Mouse (Mus musculus) cortical plate, adult 2 months (tissue): ENCODE measurements around the gene Slc6a2. TPM values are rescaled to one million over a fixed set of nuclear protein-coding genes. Genes with fewer than 3 reads are reported as not detected.

Experiments
- H3K27ac ChIP-seq: fragments of 200-500 bp; 2 replicates; pipeline ENCODE4 v1.5.1; 2012; ENCODE audit warnings: low read length, control low read depth, inconsistent platforms; ENCODE audit not compliant: insufficient read depth
- H3K4me1 ChIP-seq: fragments of 200-500 bp; 2 replicates; pipeline ENCODE4 v1.6.1; 2011; ENCODE audit warnings: low read length; ENCODE audit not compliant: control insufficient read depth, insufficient read depth
- H3K4me3 ChIP-seq: fragments of 200-500 bp; 2 replicates; pipeline ENCODE4 v1.5.1; 2011; ENCODE audit warnings: mild to moderate bottlenecking, low read length, control low read depth; ENCODE audit not compliant: insufficient read depth
- CTCF ChIP-seq: fragments of 200-500 bp; IDR thresholded peaks from 2 replicates; pipeline ENCODE4 v1.5.1; 2011; ENCODE audit warnings: mild to moderate bottlenecking, control low read depth, low read length; ENCODE audit not compliant: insufficient read depth; ENCODE audit errors: extremely low read depth
- POLR2A ChIP-seq: fragments of 200-500 bp; IDR thresholded peaks from 2 replicates; pipeline ENCODE4 v1.6.1; 2011; ENCODE audit warnings: mild to moderate bottlenecking, low read length, control low read depth; ENCODE audit not compliant: insufficient read depth; ENCODE audit errors: extremely low read depth
- polyA plus RNA-seq: library from polyadenylated mRNA; depleted of rRNA; stranded (reverse); fragments of >200 nt; gene quantifications from 2 replicates; pipeline ENCODE4 v1.2.3, GENCODE M21; 2012

Gene Slc6a2
- polyA plus RNA-seq, 1 experiment: 0.02 TPM

GRCm38 (mm10) chr8:93011439-93011838, 51.6 kb downstream of the Slc6a2 start:
- no peaks in the 10 kb centered on the region for H3K4me1 ChIP-seq
- TF ChIP-seq POLR2A (no peak), CTCF (peak; percentile 95)
- no peak overlapping the region for H3K4me3 ChIP-seq
- H3K27ac ChIP-seq: no peak overlapping the region

DNA sequence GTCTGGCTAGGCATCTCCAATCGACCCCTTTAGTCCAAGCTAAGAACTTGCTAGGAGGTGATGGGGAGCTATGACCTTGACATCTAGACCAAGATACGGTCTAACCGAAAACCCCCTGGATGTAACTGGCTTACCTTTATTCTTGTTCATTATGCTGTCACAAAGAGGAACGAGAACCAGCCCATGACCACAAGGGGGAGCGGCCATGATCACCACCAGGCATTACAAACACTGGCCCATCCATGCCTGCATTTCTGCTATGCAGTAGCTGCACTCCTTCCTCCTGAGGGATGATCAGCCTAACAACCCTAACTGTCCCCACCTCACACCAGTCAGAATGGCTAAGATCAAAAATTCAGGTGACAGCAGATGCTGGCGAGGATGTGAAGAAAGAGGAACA, 52.3 kb downstream of the Slc6a2 start:
- Histone ChIP-seq H3K4me3 (no peak overlapping the region), H3K27ac (no peak overlapping the region), H3K4me1 (no peaks in the 10 kb centered on the region)
- TF ChIP-seq POLR2A (no peak), CTCF (peak; percentile 13; the same call in 1 of the 2 replicates)

GRCm38 (mm10) chr8:93014300-93014699, 54.4 kb downstream of the Slc6a2 start:
- no peak overlapping the region for H3K27ac ChIP-seq
- H3K4me1 ChIP-seq: no peaks in the 10 kb centered on the region
- H3K4me3 ChIP-seq: no peak overlapping the region
- TF ChIP-seq CTCF (no peak), POLR2A (no peak)

DNA sequence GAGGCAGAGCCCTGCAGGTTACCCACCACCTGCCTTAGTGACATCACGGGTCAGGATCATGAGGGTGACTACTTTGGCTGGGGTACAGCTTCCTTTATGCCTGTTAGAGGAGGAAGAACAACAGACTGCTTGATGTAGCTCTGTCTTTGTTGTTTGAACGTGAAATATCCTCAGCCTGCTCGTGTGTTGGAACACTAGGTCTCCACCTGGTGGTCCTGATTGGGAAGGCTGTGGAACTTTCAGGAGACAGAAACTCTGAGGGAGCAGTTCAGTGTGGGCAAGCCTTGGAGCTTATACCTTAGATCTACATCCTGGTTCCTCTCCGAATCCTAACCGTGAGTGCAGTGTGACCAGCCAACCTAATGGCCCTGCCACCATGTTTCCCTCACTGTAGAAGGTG, 61.9 kb downstream of the Slc6a2 start:
- no peaks in the 10 kb centered on the region; the same call in 1 of the 2 replicates for H3K4me1 ChIP-seq
- peak; percentile 8; the same call in 1 of the 2 replicates for TF ChIP-seq CTCF
- no peak for TF ChIP-seq POLR2A
- no peak overlapping the region for H3K4me3 ChIP-seq
- H3K27ac ChIP-seq: no peak overlapping the region

GRCm38 (mm10) chr8:93030664-93031063, 70.8 kb downstream of the Slc6a2 start:
- TF ChIP-seq POLR2A (no peak), CTCF (no peak)
- Histone ChIP-seq H3K4me3 (no peak overlapping the region), H3K27ac (no peak overlapping the region), H3K4me1 (no peaks in the 10 kb centered on the region; the same call in 1 of the 2 replicates)

GRCm38 (mm10) chr8:93038831-93039230, 79.0 kb downstream of the Slc6a2 start:
- H3K27ac ChIP-seq: no peak overlapping the region
- no peaks in the 10 kb centered on the region; the same call in 1 of the 2 replicates for H3K4me1 ChIP-seq
- TF ChIP-seq POLR2A: no peak
- TF ChIP-seq CTCF: no peak
- no peak overlapping the region for H3K4me3 ChIP-seq

DNA sequence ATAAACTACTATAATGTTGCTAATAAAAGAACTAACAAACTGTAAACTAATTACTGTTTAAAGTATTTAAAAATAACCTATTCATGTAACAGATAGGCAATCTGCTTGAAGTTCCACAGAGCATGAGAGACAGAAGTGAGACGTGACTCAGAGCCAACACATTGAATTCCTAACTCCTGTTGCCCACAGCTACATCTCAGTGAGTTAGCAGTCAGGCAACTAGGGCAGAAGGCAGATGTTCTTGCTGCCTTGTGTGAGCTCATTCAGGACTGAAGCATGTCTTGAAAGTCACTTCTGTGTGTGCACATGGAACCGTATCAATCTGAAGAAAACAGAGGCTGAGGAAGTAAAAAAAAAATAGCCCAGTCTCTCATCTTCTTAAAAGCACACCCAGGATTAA, 80.4 kb downstream of the Slc6a2 start:
- TF ChIP-seq CTCF: no peak
- no peak for TF ChIP-seq POLR2A
- H3K4me1 ChIP-seq: no peaks in the 10 kb centered on the region; the same call in 1 of the 2 replicates
- H3K4me3 ChIP-seq: no peak overlapping the region
- H3K27ac ChIP-seq: no peak overlapping the region

- no peak overlapping the region for H3K27ac ChIP-seq
- H3K4me1 ChIP-seq: no peaks in the 10 kb centered on the region; the same call in 1 of the 2 replicates
Observed at GRCm38 (mm10) chr8:93040776-93041567, 81.1 kb downstream of the Slc6a2 start.

GRCm38 (mm10) chr8:93043083-93043482, 83.2 kb downstream of the Slc6a2 start:
- no peak for TF ChIP-seq CTCF
- TF ChIP-seq POLR2A: no peak
- no peak overlapping the region for H3K4me3 ChIP-seq
- H3K4me1 ChIP-seq: no peaks in the 10 kb centered on the region; the same call in 1 of the 2 replicates
- no peak overlapping the region for H3K27ac ChIP-seq

More at GRCm38 (mm10) chr8:93040776-93041567, 81.1 kb downstream of the Slc6a2 start:
- H3K4me3 ChIP-seq: no peak overlapping the region
- no peak for TF ChIP-seq POLR2A

GRCm38 (mm10) chr8:93048092-93048491, 88.2 kb downstream of the Slc6a2 start, which contains the start of gene Ces1a:
Ces1a (minus strand) TSS chr8:93048192.
- Histone ChIP-seq H3K4me3 (no peak within 1 kb of the TSS), H3K4me1 (0 out of 2 replicates have a peak, but pooled peaks cover 1% of the 10 kb centered on the region), H3K27ac (0 out of 2 replicates have a peak within 1 kb of the TSS, but pooled peaks have one; percentile 15)
- TF ChIP-seq CTCF (no peak), POLR2A (no peak)
